Mouse (Mus musculus): ENCODE results near the gene Lrp6.

- TF ChIP-seq CTCF (IDR thresholded peaks at IDR 0.05; ENCODE audit: control insufficient read depth, insufficient read depth, low read length) (no peak), POLR2A (IDR thresholded peaks at IDR 0.05; ENCODE audit: borderline replicate concordance, control insufficient read depth, low read depth, low read length) (no peak)
These were observed 49.6 kb downstream of the Lrp6 start for GRCm38 (mm10) chr6:134517141-134517540.

Measured in bone marrow, adult 2 months (tissue).